Mouse (Mus musculus) midbrain, embryonic 11.5 days (tissue): ENCODE data around the gene Bmp8b. TPM values are rescaled to one million over a fixed set of nuclear protein-coding genes. Genes with fewer than 3 reads are reported as not detected.
"Not testable (repeated sequence)": the region's sequence is repeated elsewhere in the genome, so short reads cannot be mapped to it uniquely, and the experiment has no call there.

Experiments
- ATAC-seq: fragments of 200-750 bp; cut with Nextera tagmentation; 2 replicates; pipeline ENCODE4 v1.8.0; 2017; ENCODE audit warnings: moderate TSS enrichment, moderate library complexity; ENCODE audit not compliant: low FRiP score
- DNase-seq: peaks from one replicate; pipeline ENCODE4 v3.0.0; 2015; ENCODE audit warnings: low spot score; ENCODE audit errors: missing footprints
- H3K27ac ChIP-seq: fragments of 300-500 bp; sonication (generic); 2 replicates; pipeline ENCODE4 v1.5.1; 2014; ENCODE audit warnings: low read depth, low read length
- H3K27me3 ChIP-seq: fragments of 300-500 bp; sonication (generic); 2 replicates; pipeline ENCODE4 v1.6.1; 2014; ENCODE audit warnings: mild to moderate bottlenecking, low read length, moderate library complexity, mixed read lengths; ENCODE audit not compliant: control insufficient read depth, insufficient read depth
- H3K36me3 ChIP-seq: fragments of 300-500 bp; sonication (generic); 2 replicates; pipeline ENCODE4 v1.6.1; 2014; ENCODE audit warnings: mild to moderate bottlenecking, low read length, moderate library complexity, mixed read lengths; ENCODE audit not compliant: control insufficient read depth, insufficient read depth
- H3K4me1 ChIP-seq: fragments of 300-500 bp; sonication (generic); 2 replicates; pipeline ENCODE4 v1.6.1; 2014; ENCODE audit warnings: low read length; ENCODE audit not compliant: control insufficient read depth, insufficient read depth
- H3K4me2 ChIP-seq: fragments of 300-500 bp; sonication (generic); 2 replicates; pipeline ENCODE4 v1.6.1; 2014; ENCODE audit warnings: mild to moderate bottlenecking, moderate library complexity
- H3K4me3 ChIP-seq: fragments of 300-500 bp; sonication (generic); 2 replicates; pipeline ENCODE4 v1.5.1; 2014; ENCODE audit warnings: low read depth, low read length
- H3K9ac ChIP-seq: fragments of 300-500 bp; sonication (generic); 2 replicates; pipeline ENCODE4 v1.6.1; 2014; ENCODE audit warnings: low read length
- H3K9me3 ChIP-seq: fragments of 300-500 bp; sonication (generic); 2 replicates; pipeline ENCODE4 v1.6.1; 2016; ENCODE audit warnings: low read length; ENCODE audit not compliant: control insufficient read depth
- WGBS: fragments of 180-500 bp; shearing (Covaris S2); extraction: QIAGEN DNeasy Blood & Tissue Kit; methylation state at CpG from one replicate; pipeline ENCODE4 v1.1.7; 2014; 5-methylcytosine and 5-hydroxymethylcytosine counted together
- polyA plus RNA-seq: library from polyadenylated mRNA; unstranded; fragments of >200 nt; fragmentation: Nextera tagmentation; extraction: Ambion mirVana; gene quantifications from 2 replicates; pipeline ENCODE4 v1.2.1, GENCODE M21; 2014

The Bmp8b gene
- polyA plus RNA-seq, 1 experiment from 2014 or later: 0.15 TPM

DNA sequence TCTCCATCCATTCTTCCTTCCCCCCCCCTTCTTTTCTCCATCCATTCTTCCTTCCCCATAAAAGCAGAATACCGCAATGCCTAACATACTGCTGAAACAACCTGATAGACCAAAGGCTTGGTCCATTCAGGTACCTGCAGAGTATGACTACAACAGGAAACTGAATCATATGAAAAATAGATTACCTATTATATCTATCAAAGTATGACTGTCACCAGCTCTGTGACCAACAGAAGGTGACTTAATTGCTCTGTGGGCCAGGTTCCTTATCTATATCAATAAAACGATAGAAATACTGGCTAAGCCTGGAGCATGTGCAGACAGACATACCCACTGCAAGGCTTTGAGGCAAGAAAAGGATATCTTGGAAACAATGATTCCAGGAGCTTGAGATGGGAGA lies 50.5 kb downstream of the Bmp8b start:
- no peak for DNase-seq
- no peak overlapping the region for H3K4me3 ChIP-seq
- 71% methylated on average over 2 of the region's 2 CpGs for WGBS
- no peaks in the 10 kb centered on the region for H3K9me3 ChIP-seq
- H3K4me2 ChIP-seq: no peak overlapping the region
- no peaks in the 10 kb centered on the region for H3K27me3 ChIP-seq
- ATAC-seq: no peak
- no peaks in the 10 kb centered on the region for H3K36me3 ChIP-seq
- no peak overlapping the region for H3K9ac ChIP-seq
- H3K27ac ChIP-seq: no peak overlapping the region
- H3K4me1 ChIP-seq: no peaks in the 10 kb centered on the region

- no peaks in the 10 kb centered on the region for H3K4me1 ChIP-seq
- no peak overlapping the region for H3K4me2 ChIP-seq
- no peak overlapping the region for H3K9ac ChIP-seq
- DNase-seq (no peak), ATAC-seq (no peak)
- no peak overlapping the region for H3K4me3 ChIP-seq
- H3K27ac ChIP-seq: no peak overlapping the region
- no peaks in the 10 kb centered on the region for H3K27me3 ChIP-seq
- no peaks in the 10 kb centered on the region for H3K9me3 ChIP-seq
- no peaks in the 10 kb centered on the region for H3K36me3 ChIP-seq
Observed at GRCm38 (mm10) chr4:123155840-123156239, 50.9 kb downstream of the Bmp8b start.

- WGBS: 79% methylated on average over 6 of the region's 6 CpGs
- Histone ChIP-seq H3K9me3 (no peaks in the 10 kb centered on the region), H3K36me3 (no peaks in the 10 kb centered on the region), H3K9ac (no peak overlapping the region), H3K4me2 (no peak overlapping the region), H3K27ac (no peak overlapping the region), H3K4me1 (peaks cover 10% of the 10 kb centered on the region), H3K27me3 (no peaks in the 10 kb centered on the region), H3K4me3 (no peak overlapping the region)
- ATAC-seq (no peak), DNase-seq (no peak)
Observed at GRCm38 (mm10) chr4:123160571-123160970, 55.6 kb downstream of the Bmp8b start.

DNA sequence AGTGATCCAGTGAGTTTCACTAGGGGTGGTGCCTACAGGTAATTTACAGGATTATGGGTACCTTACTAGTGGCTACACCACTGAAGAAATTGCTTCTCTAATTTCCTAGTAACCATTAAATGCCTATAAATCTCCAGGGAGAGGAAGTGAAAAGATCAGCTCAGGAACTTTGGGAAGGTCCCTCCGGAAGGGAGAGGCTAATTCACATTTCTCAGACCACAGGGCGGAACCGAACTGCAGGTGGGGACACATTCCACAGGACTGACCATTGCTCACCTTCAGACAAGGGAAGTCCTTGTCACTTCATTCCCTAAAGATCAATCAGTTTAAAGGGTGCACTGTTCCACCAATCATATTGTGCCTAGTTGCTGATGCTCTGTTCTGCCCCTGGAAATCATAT lies 56.3 kb downstream of the Bmp8b start:
- not testable (repeated sequence) for ATAC-seq, H3K9ac ChIP-seq, H3K4me1 ChIP-seq, H3K27ac ChIP-seq, DNase-seq, H3K27me3 ChIP-seq, H3K4me3 ChIP-seq, H3K4me2 ChIP-seq, H3K36me3 ChIP-seq, H3K9me3 ChIP-seq
- WGBS: 87% methylated on average over 3 of the region's 3 CpGs

GRCm38 (mm10) chr4:123162305-123162917 lies 57.4 kb downstream of the Bmp8b start:
- ATAC-seq (peak; percentile 55), DNase-seq (peak; percentile 91)
- no peaks in the 10 kb centered on the region for H3K9me3 ChIP-seq
- H3K27ac ChIP-seq: no peak overlapping the region
- peak overlapping the region; percentile 32 for H3K4me2 ChIP-seq
- no peak overlapping the region for H3K4me3 ChIP-seq
- H3K4me1 ChIP-seq: peaks cover 10% of the 10 kb centered on the region
- H3K9ac ChIP-seq: peak overlapping the region; percentile 17
- 7% methylated on average over 15 of the region's 15 CpGs for WGBS
- H3K36me3 ChIP-seq: no peaks in the 10 kb centered on the region
- H3K27me3 ChIP-seq: no peaks in the 10 kb centered on the region

DNA sequence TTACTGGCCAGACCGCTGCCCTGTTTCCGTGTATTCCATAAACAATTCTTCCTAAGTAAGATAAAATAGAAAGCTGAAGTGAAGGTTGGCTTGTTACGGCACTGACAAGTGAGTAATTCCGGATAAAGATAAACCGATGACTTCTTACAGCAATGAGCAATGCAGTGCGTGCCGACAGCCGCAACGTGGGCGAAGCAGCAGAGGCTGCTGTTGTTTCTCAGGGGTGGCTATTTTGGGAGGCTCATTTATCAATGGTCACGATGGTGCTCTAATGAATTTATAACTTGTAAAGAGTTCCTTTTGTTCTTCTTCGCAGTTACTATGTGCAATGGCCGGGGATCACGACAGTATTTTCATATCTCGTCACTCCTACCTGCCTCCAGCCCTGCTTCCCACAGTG lies 59.2 kb downstream of the Bmp8b start:
- H3K27ac ChIP-seq: no peak overlapping the region
- H3K27me3 ChIP-seq: no peaks in the 10 kb centered on the region
- H3K4me1 ChIP-seq: peaks cover 10% of the 10 kb centered on the region
- no peaks in the 10 kb centered on the region for H3K9me3 ChIP-seq
- no peak overlapping the region for H3K4me3 ChIP-seq
- DNase-seq (no peak), ATAC-seq (no peak)
- H3K4me2 ChIP-seq: no peak overlapping the region
- H3K9ac ChIP-seq: no peak overlapping the region
- H3K36me3 ChIP-seq: no peaks in the 10 kb centered on the region
- 93% methylated on average over 15 of the region's 15 CpGs for WGBS

DNA sequence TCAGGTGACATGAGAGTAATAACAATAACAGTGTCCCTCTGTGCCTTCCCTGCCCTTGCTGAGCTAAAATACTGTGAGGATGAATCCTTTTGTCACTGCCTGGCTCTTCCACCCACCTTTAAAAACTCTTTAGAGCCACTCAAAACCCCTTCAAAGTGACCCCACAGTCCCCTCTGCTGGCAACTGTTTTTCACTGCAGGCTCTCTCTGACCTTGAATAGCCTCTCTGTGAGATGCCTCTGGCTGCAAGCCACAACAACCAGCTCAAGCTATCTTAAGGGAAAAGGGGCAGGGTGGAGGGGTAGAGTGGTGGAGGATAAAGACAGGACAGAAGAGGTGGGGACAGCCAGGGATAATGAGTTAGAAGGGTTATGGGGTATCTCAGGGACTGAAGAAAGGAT lies 66.8 kb downstream of the Bmp8b start:
- no peak overlapping the region for H3K9ac ChIP-seq
- H3K4me2 ChIP-seq: no peak overlapping the region
- H3K27ac ChIP-seq: no peak overlapping the region
- ATAC-seq (no peak), DNase-seq (no peak)
- no peaks in the 10 kb centered on the region for H3K27me3 ChIP-seq
- no peak overlapping the region for H3K4me3 ChIP-seq
- no peaks in the 10 kb centered on the region for H3K4me1 ChIP-seq
- no peaks in the 10 kb centered on the region for H3K9me3 ChIP-seq
- no peaks in the 10 kb centered on the region for H3K36me3 ChIP-seq

Other genes with a start within 250 kb of the Bmp8b start
- 69.7 and 74.4 TPM in 2 replicates for gene Cap1, start 219.1 kb upstream of the Bmp8b start, polyA plus RNA-seq
- 22.8 and 27.2 TPM in 2 replicates for gene Mfsd2a, start 144.0 kb upstream of the Bmp8b start, polyA plus RNA-seq
- gene Mycl, start 109.5 kb upstream of the Bmp8b start, polyA plus RNA-seq: 106 and 108 TPM in 2 replicates
- gene Trit1, start 88.6 kb upstream of the Bmp8b start, polyA plus RNA-seq: 26.8 and 29.0 TPM in 2 replicates
- gene Oxct2b, start 11.1 kb downstream of the Bmp8b start, polyA plus RNA-seq: 0.18 TPM in 1 of 2 replicates, not detected in the other
- gene Ppie, start 34.8 kb downstream of the Bmp8b start, polyA plus RNA-seq: 119 and 126 TPM in 2 replicates
- 0.38 and 0.94 TPM in 2 replicates for gene Hpcal4, start 78.1 kb downstream of the Bmp8b start, polyA plus RNA-seq
- gene Nt5c1a, start 96.3 kb downstream of the Bmp8b start, polyA plus RNA-seq: not detected in 2 replicates
- 6.8 and 7.7 TPM in 2 replicates for gene Heyl, start 128.4 kb downstream of the Bmp8b start, polyA plus RNA-seq
- 29.6 and 40.4 TPM in 2 replicates for gene Pabpc4, start 157.2 kb downstream of the Bmp8b start, polyA plus RNA-seq
- not detected in 2 replicates for gene Oxct2a, start 218.5 kb downstream of the Bmp8b start, polyA plus RNA-seq
- 0.14 TPM in 1 of 2 replicates, not detected in the other for gene Bmp8a, start 238.1 kb downstream of the Bmp8b start, polyA plus RNA-seq